Mouse (Mus musculus) gastrocnemius, postnatal 10 days (tissue): ENCODE measurements around the gene Fam222b. TPM values are rescaled to one million over a fixed set of nuclear protein-coding genes. Genes with fewer than 3 reads are reported as not detected.

ENCODE experiments used
- DNase-seq: peaks from one replicate; pipeline ENCODE4 v3.0.0; 2021; ENCODE audit warnings: mixed read lengths
- total RNA-seq, 2 experiments: library from RNA; stranded (reverse); gene quantifications; 2 replicates each; pipeline ENCODE4 v1.2.3; 2021

Gene Fam222b
- total RNA-seq, 2 experiments from 2014 or later = 7.8 to 9.8 TPM

- peak; percentile 85 for DNase-seq
These were observed 70.7 kb downstream of the Fam222b start, which contains the start of gene Traf4 for GRCm38 (mm10) chr11:78164924-78165760. Traf4 (minus strand) TSS chr11:78165589.

DNA sequence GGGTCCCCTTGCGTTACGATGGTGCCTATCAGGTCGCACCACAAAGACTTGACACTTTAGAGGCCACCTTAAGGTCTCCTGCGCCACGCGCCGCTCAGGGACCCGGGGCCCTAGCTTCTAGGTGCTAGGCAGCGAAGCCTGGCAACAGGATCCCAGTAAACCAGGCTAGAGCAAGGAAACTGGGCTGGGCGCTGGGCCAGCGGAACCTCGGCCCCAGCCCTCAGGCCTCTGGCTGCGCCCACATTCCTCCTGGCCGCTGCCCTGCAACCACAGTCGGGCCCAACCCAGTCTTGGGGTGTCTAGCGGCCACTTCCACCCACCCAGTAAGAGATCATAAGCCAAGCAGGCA, 71.3 kb downstream of the Fam222b start:
- DNase-seq = peak; percentile 65

DNA sequence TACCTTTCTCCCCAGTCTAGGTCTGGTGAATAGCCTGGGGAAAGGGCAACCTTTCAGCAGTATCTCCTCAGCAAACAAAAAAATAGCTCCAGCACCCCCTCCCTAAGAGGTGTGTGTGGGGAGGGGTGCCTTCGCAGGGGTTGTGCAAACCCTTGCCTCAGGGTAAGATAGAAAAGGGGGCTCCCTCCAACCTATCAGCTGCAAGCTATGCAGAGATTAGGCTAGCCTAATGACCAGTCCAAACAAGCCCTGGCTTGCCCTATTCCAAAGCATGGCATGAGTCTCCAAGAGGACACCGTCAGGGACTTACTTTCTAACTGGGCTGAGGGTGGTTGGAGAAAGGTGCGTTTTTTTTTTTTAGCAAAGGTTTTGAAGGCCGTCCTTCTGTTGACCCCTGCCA, 71.7 kb downstream of the Fam222b start:
- DNase-seq = no peak

GRCm38 (mm10) chr11:78166640-78167039, 72.2 kb downstream of the Fam222b start:
- no peak for DNase-seq

- no peak for DNase-seq
These were observed 72.9 kb downstream of the Fam222b start for GRCm38 (mm10) chr11:78167257-78167959.

DNA sequence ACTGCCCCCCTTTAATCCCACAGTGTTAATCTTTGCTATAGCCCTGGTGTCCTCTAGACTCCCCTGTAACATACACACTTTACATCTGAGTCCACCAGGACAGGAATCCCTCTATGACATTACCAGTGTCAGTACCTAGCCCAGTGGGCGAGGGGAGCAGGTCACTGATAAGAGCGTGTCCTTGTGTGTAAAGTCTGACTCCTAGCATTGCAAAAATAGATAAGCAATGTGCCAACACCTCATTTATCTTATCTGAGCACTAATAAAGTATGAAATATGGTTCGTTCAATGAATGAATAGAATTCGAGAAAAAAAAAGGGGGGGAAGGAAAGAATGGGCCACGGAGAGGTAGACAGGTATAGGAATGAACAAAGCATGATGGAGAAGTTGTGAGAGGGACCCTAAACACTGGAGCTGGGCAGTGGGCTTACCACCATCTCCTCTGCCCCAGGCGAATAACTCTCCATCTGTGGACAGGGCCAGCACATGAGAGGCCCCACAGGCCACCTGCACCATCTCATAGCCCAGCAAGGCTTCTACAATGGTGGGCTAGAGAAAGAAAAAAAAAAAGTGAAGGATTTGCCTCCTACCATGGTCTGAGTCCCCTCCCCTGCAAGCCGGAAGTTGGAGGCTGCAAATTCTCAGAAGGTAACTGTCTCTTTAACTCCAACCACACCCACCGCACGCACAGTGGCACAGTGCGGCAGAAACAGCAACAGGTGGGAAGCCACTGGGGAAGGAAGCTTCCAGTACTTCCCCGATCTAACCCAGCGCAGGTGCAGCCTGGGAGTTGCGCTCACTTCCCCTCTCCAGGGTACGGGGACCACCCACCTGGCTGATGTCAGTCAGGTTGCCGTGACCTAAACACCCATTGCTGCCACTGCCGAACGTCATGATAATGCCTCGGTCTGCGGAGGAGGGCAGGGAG, 74.3 kb downstream of the Fam222b start:
- no peak for DNase-seq

- DNase-seq = no peak
These were observed 75.8 kb downstream of the Fam222b start for GRCm38 (mm10) chr11:78170306-78170705.

DNA sequence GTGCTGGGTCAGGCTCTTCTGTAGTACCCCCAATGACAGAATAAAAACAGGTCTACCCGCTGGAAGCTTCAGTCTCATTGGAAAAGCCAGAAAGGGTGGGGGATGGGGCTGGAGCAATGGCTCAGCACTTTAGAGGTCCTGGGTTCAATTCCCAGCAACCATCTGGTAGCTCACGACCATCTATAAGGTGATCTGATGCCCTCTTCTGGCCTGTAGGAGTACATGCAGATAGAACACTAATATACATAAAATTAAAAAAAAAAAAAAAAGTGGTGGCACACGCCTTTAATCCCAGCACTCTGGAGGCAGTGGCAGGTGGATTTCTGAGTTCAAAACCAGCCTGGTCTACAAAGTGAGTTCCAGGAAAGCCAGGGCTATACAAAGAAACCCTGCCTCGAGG, 76.9 kb downstream of the Fam222b start:
- no peak for DNase-seq

DNA sequence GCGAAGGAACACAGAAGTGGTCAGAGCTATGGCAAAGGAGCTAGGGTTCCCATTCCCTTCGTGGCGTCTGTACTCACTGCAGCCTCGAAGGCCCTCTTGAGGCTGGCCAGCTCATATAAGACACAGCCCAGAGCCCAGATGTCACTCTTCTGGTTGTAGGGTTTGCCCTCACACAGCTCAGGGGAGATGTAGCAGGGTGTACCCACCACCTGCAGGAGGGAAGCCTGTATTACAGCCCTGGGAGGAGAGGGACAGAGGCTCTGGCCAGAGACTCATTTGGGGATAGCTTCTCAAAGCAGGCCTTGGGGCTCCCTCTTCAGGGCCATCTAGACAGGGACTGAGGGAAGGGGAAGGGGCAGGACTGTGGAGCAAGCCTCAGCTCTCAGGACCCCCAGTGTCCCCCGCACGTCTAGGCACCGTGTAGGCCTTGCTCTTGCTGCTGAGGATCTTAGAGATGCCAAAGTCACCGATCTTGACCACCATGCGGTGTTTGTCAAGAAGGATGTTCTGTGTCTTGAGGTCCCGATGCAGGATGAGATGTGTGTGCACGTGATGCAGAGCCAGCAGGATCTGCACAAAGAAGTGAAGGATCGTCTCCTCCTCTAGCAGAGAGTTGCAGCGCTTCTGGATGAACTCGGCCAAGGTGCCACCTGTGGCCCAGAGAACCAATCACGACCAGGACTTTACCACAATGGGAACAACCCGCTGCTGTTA, 77.7 kb downstream of the Fam222b start:
- no peak for DNase-seq

GRCm38 (mm10) chr11:78172748-78173383, 78.4 kb downstream of the Fam222b start:
- DNase-seq = no peak

GRCm38 (mm10) chr11:78174506-78174905, 80.0 kb downstream of the Fam222b start:
- DNase-seq = no peak

- no peak for DNase-seq
These were observed 81.4 kb downstream of the Fam222b start for GRCm38 (mm10) chr11:78175771-78176401.

DNA sequence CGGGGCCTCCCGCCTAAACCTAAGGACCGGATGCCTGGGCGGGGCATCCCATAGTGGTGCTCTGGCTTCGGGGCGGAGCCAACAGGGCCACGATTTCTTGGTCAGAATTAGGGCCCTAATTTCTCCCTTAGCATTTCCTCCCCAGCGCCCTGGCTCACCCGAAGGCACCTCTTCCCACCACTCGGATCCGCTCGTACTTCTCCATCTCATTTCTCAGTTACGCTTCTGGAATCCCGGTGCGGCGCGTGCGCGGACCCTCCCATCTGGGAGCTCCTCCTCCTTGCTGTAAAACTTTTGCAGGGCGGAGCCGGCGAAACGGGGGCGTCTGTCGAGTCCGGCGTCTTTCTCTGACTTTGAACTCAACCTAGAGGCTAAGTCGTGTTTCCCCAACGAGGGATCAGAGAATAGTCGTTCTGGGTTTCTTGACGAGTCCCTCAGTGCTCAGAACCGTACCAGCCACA, 82.0 kb downstream of the Fam222b start, which contains the start of the genes Nek8 and Tlcd1:
Nek8 (minus strand) TSS at position 274 of the 461 bp plus-strand sequence.
Tlcd1 (plus strand) TSS at position 310 of the 461 bp plus-strand sequence.
- peak; percentile 82 for DNase-seq

- DNase-seq = no peak
These were observed 82.5 kb downstream of the Fam222b start for GRCm38 (mm10) chr11:78176905-78177331.

- DNase-seq = no peak
These were observed 83.0 kb downstream of the Fam222b start for GRCm38 (mm10) chr11:78177437-78177836.

DNA sequence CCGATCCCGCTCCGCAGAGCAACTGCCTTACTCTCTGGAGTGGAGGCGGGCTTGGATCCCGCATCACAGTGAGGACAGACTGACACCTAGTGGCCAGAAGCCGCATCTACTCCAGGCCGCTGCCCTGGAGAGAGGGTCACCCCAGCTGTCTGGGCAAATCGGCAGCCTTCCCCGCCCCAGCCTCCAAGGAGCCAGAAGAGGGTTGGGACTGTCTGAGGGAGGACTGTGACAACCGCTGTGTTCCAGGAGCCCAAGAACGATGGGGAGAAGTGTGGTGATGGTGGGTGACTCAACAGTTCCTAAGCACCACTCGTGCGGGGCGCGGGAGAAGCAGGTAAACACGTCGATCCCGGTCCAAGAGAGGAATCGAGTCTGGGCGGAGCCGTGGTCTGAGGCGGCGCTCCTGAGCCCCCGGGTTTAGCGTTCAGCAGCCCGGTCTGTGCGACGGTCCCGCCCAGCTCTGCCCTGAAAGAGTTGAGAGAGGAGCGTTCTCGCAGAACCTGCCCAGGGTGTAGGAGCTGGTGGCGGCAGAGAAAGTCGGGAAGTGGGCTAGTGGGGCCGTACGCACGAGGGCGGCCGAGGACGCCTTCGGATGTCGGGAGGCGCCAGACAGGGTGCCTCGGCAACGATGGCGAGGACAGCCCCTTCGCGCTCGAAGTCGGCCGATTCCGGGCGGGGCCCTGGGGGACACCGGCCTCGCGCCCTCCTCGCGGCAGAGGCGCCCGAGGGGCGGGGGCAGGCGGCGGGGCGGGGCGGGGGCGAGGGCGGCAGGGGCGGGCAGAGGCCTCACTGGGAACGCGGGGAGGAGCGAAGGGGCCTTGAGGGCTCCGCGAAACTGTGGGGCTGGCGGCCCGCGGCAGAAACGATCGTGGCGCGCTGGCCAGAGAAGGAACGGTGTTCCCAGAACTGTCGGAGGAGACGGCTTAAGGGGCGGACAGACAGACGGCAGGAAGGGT, 83.7 kb downstream of the Fam222b start:
- peak; percentile 94 for DNase-seq

- DNase-seq = peak; percentile 57
These were observed 84.5 kb downstream of the Fam222b start for GRCm38 (mm10) chr11:78178859-78179437.

DNA sequence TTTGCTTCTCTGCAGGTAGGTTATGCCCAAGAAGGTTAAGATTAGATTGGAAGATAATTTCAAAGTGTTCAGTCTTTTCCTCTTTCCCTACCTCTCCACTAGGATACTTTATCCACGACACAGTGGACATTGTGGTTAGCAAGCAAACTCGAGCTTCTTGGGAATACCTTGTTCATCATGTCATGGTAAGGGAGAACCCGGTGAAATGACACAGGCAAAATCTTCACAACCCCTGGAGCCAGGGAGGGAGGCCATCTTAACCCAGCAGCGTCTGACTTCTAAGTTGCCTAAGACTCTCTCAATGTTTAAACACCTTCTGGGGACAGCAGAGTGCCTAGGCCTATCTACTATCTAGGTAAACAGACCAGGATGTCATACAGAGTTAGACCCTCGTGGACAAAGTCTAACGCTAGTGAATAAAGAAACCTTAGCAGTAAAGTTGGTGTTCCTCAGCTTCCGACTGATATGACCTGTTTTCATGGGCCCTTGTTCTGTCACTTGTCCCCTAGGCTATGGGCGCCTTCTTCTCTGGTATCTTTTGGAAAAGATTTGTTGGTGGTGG, 85.1 kb downstream of the Fam222b start:
- DNase-seq = no peak
